Mouse (Mus musculus) liver, adult 2 months (tissue): Measurements from ENCODE around the gene Cnst. TPM values are rescaled to one million over a fixed set of nuclear protein-coding genes. Genes with fewer than 3 reads are reported as not detected.

Source experiments
- DNase-seq: peaks from one replicate; pipeline ENCODE4 v3.0.0-alpha.2; 2011; ENCODE audit warnings: low read depth, low spot score; ENCODE audit errors: extremely low read depth
- H3K27ac ChIP-seq: fragments of 200-500 bp; replicated peaks from 2 replicates; pipeline ENCODE4 v1.5.1; 2012; ENCODE audit warnings: low read depth, mild to moderate bottlenecking, control low read depth, inconsistent platforms, low read length; ENCODE audit not compliant: insufficient read depth
- H3K27me3 ChIP-seq: fragments of 200-500 bp; 2 replicates; pipeline ENCODE4 v1.6.1; 2012; ENCODE audit warnings: mild to moderate bottlenecking, moderate library complexity, low read length, inconsistent platforms; ENCODE audit not compliant: control insufficient read depth, insufficient read depth
- H3K36me3 ChIP-seq: fragments of 200-500 bp; 2 replicates; pipeline ENCODE4 v1.6.1; 2012; ENCODE audit warnings: low read length, inconsistent platforms; ENCODE audit not compliant: control insufficient read depth, insufficient read depth
- H3K4me1 ChIP-seq: fragments of 200-500 bp; 2 replicates; pipeline ENCODE4 v1.6.1; 2011; ENCODE audit warnings: low read length; ENCODE audit not compliant: control insufficient read depth, insufficient read depth
- H3K4me3 ChIP-seq: fragments of 200-500 bp; 2 replicates; pipeline ENCODE4 v1.5.1; 2011; ENCODE audit warnings: low read depth, mild to moderate bottlenecking, control low read depth, low read length, moderate library complexity; ENCODE audit not compliant: insufficient read depth
- H3K79me2 ChIP-seq: fragments of 200-500 bp; 2 replicates; pipeline ENCODE4 v1.6.1; 2012; ENCODE audit warnings: inconsistent platforms, mild to moderate bottlenecking, low read length, moderate library complexity; ENCODE audit not compliant: control insufficient read depth, insufficient read depth
- H3K9ac ChIP-seq: fragments of 200-500 bp; 2 replicates; pipeline ENCODE4 v1.6.1; 2012; ENCODE audit warnings: low read depth, mild to moderate bottlenecking, control low read depth, inconsistent platforms, low read length
- CTCF ChIP-seq: fragments of 200-500 bp; IDR thresholded peaks from 2 replicates; pipeline ENCODE4 v1.5.1; 2011; ENCODE audit warnings: low read depth, low read length, control low read depth
- POLR2A ChIP-seq: fragments of 200-500 bp; IDR thresholded peaks from 2 replicates; pipeline ENCODE4 v1.6.1; 2011; ENCODE audit warnings: low read length, control low read depth; ENCODE audit not compliant: insufficient read depth; ENCODE audit errors: extremely low read depth
- WGBS: fragments of 180-500 bp; shearing (Covaris S2); methylation state at CpG from one replicate; pipeline ENCODE4 v1.1.7; 2018; 5-methylcytosine and 5-hydroxymethylcytosine counted together
- polyA plus RNA-seq: library from polyadenylated mRNA; depleted of rRNA; stranded (reverse); fragments of >200 nt; gene quantifications from 2 replicates; pipeline ENCODE4 v1.2.3, GENCODE M21; 2012
- total RNA-seq: library from RNA; depleted of rRNA; stranded (reverse); fragments of >200 nt; gene quantifications from 2 replicates; pipeline ENCODE4 v1.2.3, GENCODE M21; 2014

The Cnst gene
- total and polyA plus RNA-seq, 2 experiments: 3.9 to 14.9 TPM

DNA sequence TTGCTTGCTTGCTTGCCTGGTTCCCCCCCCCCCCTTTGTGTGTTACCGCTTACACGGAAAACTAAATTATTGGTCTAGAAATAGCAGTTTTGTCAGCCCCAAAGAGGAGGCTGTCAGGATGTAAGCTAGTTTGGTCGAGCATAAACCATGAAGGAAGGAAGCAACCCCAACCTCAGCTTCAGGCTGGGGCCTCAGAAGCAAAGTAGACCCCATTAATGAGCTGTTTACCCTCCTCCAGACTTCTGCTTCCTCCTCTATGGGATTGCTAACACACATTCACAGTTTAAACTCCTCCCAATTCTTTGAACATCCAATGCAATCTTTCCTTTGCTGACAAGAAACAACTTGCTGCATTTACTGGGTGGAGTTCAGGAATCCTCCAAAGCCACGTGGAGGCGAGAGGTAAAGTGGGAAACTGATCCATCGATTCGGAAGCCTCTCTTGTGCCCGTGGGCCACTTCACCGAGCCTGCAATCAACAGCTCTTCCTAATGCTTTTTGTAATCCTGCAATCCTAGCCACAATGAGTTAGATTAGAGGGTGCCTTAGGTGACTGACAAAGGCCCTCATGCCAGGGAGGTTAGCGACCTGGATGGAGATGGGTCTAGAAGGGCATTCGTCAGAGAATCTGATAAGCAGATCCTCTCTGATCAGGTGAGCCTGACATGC lies 86.7 kb downstream of the Cnst start:
- H3K79me2 ChIP-seq: no peaks in the 10 kb centered on the region
- WGBS: 79% methylated on average over 11 of the region's 11 CpGs
- H3K4me3 ChIP-seq: no peak overlapping the region
- peaks cover 5% of the 10 kb centered on the region; the same call in 1 of the 2 replicates for H3K4me1 ChIP-seq
- no peak overlapping the region for H3K9ac ChIP-seq
- H3K27me3 ChIP-seq: no peaks in the 10 kb centered on the region
- H3K27ac ChIP-seq: no peak overlapping the region
- no peak for TF ChIP-seq CTCF
- no peak for TF ChIP-seq POLR2A
- no peak for DNase-seq
- no peaks in the 10 kb centered on the region for H3K36me3 ChIP-seq

DNA sequence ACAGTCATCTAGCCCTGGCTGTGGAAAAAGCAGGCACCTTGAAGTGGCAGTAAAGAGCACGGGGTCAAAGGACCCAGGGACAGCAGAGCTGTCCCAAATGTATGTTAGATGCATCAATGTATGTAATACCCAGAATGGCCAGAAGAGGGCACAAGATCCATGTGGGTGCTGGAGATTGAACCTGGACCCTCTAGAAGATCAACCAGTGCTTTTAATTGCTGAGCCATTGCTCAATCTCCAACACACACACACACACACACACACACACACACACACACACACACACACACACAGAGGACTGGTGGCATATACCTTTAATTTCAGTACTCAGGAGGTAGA lies 87.2 kb downstream of the Cnst start:
- Histone ChIP-seq H3K79me2 (no peaks in the 10 kb centered on the region), H3K27ac (no peak overlapping the region), H3K9ac (no peak overlapping the region), H3K27me3 (no peaks in the 10 kb centered on the region), H3K4me1 (peaks cover 5% of the 10 kb centered on the region; the same call in 1 of the 2 replicates), H3K36me3 (no peaks in the 10 kb centered on the region), H3K4me3 (no peak overlapping the region)
- TF ChIP-seq CTCF: peak; percentile 32; the same call in 1 of the 2 replicates
- no peak for TF ChIP-seq POLR2A
- 32% methylated on average over 1 of the region's 1 CpGs for WGBS
- no peak for DNase-seq

DNA sequence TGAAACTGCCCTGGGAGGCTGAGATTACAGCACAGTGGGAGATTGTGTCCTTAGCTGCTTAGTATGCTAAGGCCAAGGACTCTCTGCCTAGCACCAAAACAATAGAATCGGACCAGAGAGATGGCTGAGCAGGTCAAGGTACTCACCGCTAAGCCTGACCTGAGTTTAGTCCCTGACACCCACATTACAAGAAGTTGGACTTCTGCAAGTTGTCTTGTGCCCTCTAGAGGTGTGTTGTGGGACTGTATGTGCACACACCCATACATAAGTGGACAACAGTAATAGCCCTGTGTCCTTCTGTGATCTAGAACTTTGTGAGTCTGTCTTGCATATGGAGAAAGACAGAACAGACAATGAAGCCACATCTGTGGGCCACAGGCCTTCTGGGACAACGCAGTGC lies 88.0 kb downstream of the Cnst start:
- no peak overlapping the region for H3K27ac ChIP-seq
- H3K4me1 ChIP-seq: peaks cover 5% of the 10 kb centered on the region; the same call in 1 of the 2 replicates
- no peak for DNase-seq
- no peaks in the 10 kb centered on the region for H3K36me3 ChIP-seq
- no peaks in the 10 kb centered on the region for H3K27me3 ChIP-seq
- no peak overlapping the region for H3K9ac ChIP-seq
- WGBS: 88% methylated on average over 3 of the region's 3 CpGs
- no peak for TF ChIP-seq CTCF
- TF ChIP-seq POLR2A: no peak
- H3K79me2 ChIP-seq: no peaks in the 10 kb centered on the region
- no peak overlapping the region for H3K4me3 ChIP-seq

DNA sequence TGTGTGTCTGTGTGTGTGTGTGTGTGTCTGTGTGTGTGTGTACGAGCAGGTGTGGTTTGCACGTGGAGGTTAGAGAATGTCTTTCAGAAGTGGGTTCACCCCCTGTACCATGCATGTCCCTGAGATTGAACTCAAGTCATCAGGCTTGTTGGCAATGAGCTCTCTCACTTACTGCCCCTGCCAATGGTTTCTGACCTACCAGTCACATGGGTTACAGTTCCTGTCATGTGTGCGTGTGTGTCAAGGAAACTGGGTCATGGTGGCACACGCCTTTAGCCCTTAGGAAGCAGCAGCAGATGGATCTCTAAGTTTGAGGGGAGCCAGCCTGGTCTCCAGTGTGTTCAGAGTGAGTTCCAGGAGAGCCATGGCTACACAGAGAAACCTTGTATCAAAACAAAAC lies 96.6 kb downstream of the Cnst start:
- Histone ChIP-seq H3K27ac (no peak overlapping the region), H3K9ac (no peak overlapping the region), H3K4me1 (peaks cover 1% of the 10 kb centered on the region; the same call in 1 of the 2 replicates), H3K27me3 (no peaks in the 10 kb centered on the region), H3K36me3 (no peaks in the 10 kb centered on the region), H3K79me2 (no peaks in the 10 kb centered on the region), H3K4me3 (no peak overlapping the region)
- TF ChIP-seq POLR2A (no peak), CTCF (no peak)
- 78% methylated on average over 4 of the region's 4 CpGs for WGBS
- DNase-seq: peak; percentile 26

DNA sequence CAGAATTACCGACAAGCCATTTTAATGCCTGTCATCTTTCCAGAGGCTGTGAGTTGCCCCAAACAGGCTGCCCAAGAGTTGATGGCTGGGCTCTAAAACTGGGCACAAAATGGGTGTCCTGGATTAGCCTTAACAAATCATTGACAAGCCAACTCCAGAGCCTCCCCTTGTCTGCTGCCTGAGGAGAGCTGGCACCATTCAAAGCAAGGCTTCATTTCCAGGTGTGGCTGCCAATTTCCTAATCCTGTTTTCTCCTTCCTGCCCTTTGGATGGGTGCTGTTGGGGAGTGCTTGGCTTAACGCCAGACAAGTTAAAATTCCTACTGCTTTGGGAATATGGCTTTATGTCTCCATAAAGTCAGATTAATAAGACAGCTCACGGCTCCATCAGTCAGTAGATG lies 98.0 kb downstream of the Cnst start:
- WGBS: 45% methylated on average over 3 of the region's 3 CpGs
- no peak overlapping the region for H3K27ac ChIP-seq
- H3K27me3 ChIP-seq: no peaks in the 10 kb centered on the region
- no peak overlapping the region for H3K4me3 ChIP-seq
- no peaks in the 10 kb centered on the region for H3K36me3 ChIP-seq
- peaks cover 1% of the 10 kb centered on the region; the same call in 1 of the 2 replicates for H3K4me1 ChIP-seq
- TF ChIP-seq CTCF: no peak
- no peak for TF ChIP-seq POLR2A
- peak; percentile 80 for DNase-seq
- no peaks in the 10 kb centered on the region for H3K79me2 ChIP-seq
- H3K9ac ChIP-seq: no peak overlapping the region

DNA sequence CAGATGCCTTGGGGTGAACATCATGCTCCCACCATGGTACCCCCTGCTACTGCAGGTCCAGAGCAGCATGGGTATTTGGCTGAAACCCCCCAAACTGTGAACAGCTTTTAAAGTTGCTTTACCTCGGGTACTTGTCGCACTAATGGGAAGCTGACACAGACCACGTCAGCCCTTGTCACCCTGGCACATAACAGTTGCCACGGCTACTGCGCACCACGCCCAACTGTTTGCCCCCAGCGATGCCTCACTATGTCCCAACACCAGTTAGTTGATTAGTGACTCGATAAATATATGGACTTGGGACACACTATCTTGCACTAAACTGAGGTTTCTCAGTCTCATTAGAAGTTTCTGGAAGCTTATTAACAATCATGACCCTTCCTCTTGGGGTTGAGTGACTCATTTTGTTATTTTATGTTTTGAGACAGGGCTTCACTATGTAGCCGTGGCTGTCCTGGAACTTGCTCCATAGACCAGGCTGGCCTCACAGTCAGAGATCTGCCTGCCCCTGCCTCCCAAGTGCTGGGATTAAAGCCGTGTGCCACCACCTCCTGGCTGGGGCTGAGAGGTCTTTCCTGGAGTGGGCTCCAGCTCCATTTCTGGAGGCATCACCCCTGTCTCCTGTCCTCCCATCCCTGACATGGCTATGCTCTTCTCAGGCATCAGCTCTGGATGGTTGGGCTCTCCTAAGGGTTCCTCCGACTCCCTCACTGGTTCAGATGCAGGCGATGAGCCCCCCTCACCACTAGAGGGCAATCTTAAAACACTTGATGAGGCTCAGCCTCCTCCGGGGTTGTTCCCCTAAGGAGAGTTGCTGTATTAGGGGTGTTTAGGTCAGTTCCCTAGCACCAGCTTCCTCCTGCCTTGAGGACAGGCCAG lies 99.2 kb downstream of the Cnst start:
- TF ChIP-seq POLR2A: no peak
- TF ChIP-seq CTCF: peak; percentile 80
- Histone ChIP-seq H3K4me1 (peaks cover 1% of the 10 kb centered on the region; the same call in 1 of the 2 replicates), H3K9ac (no peak overlapping the region), H3K4me3 (no peak overlapping the region), H3K36me3 (no peaks in the 10 kb centered on the region), H3K27ac (no peak overlapping the region), H3K79me2 (no peaks in the 10 kb centered on the region), H3K27me3 (no peaks in the 10 kb centered on the region)
- 57% methylated on average over 13 of the region's 13 CpGs for WGBS
- DNase-seq: peak; percentile 41
